Mouse (Mus musculus) gastrocnemius, adult 18-20 months (tissue): ENCODE measurements around the gene Naxe. TPM values are rescaled to one million over a fixed set of nuclear protein-coding genes. Genes with fewer than 3 reads are reported as not detected.
A peak's percentile ranks its signal among the peaks of the same experiment; 100 is the strongest.

Source experiments
- DNase-seq: peaks from one replicate; pipeline ENCODE4 v3.0.0; 2021; ENCODE audit warnings: low spot score
- total RNA-seq, 2 experiments: library from RNA; stranded (reverse); gene quantifications; 2 replicates each; pipeline ENCODE4 v1.2.3; 2021

Naxe gene
- total RNA-seq, 2 experiments from 2014 or later: 49.1 to 52.6 TPM

DNA sequence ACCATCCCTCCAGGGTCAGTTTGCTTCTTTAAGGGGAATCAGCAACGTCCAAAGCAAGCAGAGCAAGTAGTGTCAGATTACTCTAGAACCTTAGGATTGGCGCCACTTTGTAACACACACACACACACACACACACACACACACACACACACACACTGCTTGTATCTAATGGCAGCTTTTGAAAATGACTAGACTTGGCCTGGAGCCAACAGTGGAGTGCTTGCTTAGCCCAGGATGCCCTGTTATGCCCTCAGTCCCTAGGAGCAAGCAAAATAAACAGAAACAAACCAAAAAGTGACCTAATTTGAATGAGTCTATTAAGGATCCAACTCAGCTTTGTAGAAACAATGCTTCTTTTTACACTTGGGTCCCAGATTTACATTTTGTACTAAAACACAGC is 10.1 kb upstream of the Naxe start:
- DNase-seq: no peak

DNA sequence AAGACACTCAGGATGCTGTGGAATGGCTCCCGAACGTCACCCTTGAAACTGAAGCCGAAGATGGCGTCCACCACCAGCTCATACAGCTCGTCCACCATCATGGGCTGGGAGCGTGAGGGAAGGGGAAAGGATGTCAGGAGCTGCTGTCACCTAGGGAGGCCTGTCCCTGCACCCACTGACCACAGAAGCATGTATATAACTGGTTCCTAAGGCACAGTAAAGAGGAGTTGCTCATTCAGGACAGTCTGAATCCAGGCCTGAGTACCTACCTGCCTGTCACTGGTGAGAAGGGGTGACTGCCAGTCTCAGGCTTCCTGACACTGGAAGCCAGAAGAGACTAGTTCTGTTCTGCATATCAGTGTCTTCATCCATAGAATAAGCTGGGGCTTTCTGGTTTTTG is 1.3 kb downstream of the Naxe start:
- DNase-seq: no peak

DNA sequence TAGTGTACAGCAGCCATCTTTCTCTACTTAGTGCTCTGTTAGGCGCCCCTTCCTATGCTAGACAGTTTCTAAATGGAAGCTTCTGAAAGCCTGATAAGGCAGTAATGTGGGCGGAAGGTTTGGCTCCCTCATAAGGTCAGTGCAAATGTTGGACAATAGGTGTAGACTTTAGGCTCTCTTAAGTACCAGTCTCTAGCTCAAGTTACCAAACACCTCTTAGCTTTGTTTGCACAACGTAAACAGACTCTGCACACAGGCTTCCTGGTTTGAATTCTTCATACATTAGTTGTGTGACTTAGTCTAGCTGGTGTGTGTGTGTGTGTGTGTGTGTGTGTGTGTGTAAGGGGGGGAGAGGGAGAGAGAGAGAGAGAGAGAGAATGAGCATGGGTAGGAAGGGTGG is 8.8 kb downstream of the Naxe start:
- DNase-seq: no peak

DNA sequence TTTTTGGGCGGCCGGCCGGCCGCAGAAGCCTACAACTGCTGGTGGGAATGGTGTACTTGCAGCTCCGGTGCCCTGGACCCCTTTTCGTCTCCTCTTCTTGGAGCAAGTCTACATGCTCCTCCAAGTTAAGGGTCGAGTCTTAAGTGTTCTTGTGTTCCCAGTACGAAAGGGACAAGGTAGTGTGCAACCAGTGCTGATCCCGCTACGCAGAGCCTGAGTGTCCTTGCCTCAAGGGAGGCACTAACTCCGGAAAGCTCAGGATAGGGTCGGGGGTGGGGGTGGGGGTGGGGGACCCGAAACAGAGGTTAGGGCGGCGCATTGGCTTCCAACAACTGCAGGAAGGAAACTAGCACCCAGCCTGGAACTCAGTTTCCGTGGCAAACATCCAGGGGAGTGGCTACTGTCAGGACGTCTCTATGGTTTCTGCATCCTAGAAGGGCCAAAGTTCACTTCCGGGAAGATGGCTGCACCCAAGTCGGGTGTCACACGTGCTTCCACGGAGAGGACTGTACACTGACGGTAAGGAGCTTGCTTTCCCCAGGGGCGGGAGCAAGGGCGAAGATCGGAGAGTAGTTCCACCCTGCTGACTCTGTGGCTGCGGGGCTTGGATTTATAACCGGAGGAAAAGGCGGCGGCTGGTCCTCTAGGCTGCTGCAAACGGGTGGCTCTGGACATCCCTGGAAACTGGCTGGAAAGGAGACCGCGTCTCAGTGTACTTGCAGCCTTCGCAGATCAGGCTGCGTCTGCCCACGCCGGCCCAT is 15.5 kb downstream of the Naxe start, which contains the start of gene Gpatch4:
Gpatch4 (plus strand) TSS at position 448 of the 761 bp plus-strand sequence.
- peak; percentile 95 for DNase-seq

DNA sequence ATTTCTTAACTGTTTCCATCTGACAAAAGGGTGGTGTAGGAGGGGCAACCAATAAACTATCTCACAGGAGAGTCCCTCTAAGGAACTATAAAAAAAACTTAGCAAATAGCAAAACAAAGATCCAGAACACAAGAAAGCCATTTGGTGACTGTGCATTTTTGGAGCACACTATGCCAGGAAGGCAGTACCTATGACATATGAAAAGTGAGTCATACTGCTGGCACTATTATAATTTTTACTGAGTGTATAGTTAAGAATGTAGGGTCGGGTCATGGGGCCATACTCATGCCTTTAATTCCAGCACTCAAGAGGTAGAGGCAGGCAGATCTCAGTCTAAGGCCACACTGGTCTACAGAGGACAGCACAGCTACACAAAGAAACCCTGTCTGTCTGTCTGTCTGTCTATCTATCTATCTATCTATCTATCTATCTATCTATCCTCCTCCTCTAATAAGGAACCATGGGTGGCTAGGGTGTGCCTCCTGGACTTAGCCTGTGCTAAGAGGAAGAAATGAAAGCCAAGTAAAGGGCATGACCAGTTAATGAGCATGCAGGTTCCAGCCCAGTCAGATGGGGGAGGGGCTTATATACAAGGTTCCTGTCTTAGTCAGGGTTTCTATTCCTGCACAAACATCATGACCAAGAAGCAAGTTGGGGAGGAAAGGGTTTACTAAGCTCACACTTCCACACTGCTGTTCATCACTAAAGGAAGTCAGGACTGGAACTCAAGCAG is 22.6 kb downstream of the Naxe start:
- no peak for DNase-seq

DNA sequence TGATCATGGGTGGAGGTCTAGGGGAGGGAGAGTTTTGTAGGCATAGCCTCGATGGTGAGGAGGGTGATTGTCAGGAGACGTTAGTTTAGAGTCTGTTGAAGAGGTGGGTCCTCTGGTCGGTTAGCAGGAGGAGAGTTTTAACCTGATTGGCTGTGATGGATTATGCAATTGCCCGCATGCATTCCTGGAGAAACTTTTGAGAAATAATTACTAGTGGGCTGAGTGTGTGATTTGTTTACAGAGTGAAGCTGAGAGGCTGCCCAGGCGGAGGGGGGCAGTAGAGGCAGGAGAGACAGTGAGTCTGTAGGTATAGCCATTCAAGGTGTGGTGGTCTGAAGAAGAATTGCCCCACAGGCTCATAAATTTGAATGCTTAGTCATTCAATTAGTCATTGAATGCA is 24.8 kb downstream of the Naxe start:
- no peak for DNase-seq

DNA sequence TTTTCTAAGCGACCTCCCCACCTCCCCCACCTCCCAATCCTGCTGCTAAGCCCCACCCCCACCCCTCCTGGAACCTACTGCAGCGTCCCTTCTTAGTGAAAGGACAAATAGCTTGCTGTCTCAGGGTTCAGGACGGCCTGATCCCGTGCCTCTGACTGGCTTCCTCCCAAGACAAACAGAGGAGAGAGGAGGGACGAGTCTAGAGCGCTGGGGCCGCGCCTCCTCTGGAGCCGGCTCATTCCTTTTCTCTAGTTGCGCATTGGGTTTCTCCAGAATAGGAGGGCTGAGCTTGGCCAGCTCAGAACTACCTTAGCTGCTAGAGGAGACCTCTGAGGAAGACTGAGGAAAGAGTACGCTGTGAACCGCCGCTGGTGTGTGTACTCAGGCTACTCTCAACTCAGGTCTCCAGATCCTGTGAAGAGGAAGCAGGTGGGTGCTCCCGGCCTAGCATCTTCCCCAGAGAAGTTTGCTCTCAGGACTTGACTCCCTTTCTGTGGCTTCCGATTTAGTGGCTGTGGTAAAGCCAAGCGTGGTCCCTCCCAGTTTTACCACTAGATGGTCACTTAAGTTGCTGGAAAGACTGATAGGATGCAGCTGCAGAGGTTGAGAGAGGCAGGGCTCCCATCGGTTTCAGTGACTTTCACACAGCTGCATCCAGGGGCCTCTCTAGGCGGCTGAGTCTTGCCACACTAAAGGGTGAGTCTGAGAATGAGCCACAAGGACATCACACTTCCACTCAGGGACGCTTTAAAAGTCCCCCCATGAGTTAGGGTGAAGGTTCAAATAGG is 27.5 kb downstream of the Naxe start:
- DNase-seq: peak; percentile 23

DNA sequence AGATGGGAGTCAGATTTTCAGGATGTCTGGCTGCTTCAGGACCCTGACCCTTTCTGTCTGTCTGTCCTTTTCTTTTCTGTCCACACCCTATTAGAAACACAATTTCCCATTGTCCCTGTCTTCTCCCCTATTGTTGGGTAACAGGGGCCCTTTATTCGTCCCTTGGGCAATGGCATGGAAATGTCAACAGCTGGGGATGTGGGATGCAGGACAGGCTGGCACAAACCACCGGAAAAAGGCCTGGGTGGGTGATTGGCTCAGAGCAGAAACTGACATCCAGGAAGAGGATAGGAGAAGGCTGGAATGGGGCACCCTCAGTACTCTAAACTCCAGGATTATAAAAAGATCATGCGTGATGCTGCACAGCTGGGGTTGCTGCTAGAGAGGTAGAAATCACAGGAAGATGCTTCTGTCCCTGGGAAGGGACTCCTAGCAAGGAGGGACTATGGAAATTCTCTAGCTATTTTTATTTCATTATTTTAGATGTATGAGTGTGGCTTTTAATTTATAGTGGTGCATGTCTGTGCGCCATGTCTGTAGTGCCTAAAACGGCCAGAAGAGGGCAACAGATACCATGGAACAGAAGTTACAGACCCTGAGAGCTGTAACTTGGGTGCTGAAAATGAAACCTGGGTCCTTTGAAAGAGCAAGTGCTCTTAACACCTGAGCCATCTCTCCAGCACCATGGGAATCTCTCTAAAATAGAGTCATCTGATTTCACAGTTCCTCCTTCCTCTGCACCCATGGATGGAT is 30.7 kb downstream of the Naxe start, which contains the start of gene Hapln2:
Hapln2 (minus strand) TSS at position 150 of the 753 bp plus-strand sequence.
- DNase-seq: no peak

DNA sequence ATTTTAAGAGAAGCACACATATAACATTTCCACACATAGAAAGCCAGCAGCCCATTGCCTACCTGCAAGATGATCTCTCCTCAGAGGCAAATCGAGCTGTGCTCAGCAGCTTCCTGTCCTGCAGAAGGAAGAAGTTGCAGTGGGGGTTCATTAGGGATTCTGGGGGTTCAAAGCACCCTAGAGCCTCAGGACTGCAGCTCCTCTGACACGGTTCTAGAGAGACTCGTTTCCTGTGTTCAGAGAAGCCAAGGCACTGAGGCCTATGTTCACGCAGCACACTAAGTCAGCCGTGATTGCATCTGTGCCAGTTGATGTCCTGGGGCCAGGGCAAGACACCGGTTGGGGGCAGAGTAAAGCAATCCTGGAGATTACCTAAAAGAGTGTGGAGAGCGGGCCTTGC is 31.5 kb downstream of the Naxe start:
- DNase-seq: no peak

DNA sequence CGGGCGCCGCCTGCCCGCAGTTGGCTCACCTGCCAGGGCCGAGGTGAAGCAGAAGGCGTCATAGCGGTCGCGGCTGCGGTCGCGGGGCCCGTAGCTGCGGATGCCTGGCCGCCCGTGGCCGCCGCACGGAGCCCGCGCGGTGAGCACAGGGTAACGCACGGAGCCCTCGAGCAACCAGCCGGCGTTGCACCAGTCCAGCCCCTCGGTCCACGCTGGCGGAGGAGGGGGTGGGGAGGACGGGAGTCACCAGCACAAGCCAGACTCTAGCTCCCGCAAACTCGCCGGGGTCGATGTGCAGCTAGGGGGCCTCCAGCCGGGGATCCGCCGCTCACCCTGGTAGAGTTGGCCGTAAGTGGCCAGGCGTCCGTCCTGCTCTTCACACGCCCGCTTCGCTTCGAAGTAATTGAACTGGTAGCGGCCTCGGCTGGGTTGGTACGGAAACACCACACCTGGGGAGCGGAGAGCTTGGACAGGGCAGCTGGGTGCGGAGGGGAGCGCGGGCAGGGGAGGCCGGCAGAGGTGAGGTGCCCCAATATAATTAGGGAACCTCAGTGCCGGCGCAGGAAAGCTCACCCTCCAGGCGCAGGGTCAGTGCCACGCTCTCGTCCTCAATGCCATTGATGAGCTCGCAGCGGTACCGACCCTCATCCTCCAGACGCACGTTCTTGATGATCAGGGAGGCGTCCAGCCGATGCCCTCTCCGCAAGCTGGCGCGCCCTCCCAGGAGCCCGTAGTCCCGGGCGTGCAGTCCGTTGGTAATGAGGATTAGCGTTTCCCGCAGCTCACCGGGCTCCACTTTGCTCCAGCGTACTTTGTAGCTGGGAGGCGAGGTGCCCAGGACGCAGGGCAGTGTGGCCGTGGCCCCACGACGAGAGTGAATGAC is 34.9 kb downstream of the Naxe start:
- DNase-seq: no peak

DNA sequence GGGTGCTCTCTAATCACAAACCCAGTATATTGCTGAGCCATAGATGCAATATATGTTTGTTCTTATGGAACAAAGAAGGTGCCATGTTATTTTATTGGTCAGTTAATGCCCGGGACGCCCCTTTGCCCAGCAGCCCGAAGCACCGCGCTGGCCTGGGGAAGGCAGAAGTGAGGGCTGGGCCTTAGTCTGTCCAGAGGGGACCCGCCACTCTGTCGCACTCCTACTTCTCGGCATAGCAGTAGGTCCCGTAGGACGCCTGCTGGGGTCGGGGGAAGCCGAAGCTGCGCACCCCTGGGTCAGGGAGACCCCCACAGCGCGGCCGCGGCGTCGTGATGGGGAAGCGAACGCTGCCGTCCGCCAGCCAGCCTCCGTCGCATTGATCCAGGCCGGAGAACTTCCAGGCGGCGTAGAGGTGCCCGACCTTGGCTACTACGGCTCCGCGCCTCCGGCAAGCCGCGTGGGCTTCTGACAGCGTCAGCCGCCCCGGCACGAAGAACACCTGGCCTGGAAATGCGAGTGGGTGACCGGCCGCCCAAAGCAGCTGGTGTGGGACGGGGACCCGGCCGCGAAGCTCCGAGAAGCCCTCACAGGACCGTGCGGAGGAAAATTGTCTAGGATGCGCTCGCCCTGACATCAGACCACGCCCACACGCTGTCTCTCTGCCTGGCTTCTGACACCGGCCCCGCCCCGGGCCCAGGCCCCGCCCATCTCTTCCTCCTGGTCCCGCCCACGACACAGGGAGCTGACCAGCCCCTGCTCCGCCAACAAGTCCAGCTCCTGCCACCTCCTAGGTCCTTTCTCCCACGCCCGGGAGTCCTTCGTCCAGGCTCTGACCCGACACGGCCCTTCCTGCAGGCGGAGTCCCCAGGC is 35.7 kb downstream of the Naxe start:
- DNase-seq: peak; percentile 90

DNA sequence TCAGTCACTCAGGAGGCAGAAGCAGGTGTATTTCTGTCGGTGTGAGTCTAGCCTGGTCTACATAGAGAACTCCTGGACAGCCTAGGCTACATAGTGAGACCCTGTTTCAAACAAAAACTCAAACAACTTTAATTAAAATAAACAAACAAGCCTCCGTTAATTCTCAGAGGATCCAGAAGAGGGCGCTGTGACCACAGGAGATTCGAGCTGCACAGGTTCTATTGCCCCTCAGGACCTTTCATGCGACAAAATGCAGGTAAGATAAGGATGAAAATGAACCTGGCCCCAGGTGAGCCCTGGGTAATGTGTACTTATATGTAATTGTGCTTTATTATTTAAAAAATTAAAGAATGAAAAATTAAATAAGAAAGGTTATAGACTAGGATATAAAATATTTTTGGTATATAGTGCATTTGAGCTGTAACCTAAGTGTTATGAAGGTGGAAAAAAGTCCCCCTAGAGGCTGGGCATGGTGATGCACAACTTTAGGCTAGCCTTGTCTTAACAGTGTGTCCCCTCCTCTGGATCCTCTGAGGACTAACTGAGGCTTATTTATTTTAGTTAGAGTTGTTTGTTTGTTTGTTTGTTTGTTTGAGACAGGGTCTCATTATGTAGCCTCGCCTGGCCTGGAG is 47.5 kb downstream of the Naxe start:
- no peak for DNase-seq

Other genes with a start within 250 kb of the Naxe start
- 1 to 10 TPM; 6.3 to 6.4 TPM for gene Pear1, start 234.2 kb downstream of the Naxe start, total RNA-seq
- not detected for gene Sh2d2a, start 211.7 kb downstream of the Naxe start, total RNA-seq
- 10 to 100 TPM; 48.3 to 55.2 TPM for gene Prcc, start 172.9 kb downstream of the Naxe start, total RNA-seq
- 100 to 1,000 TPM; 219 to 232 TPM for gene Hdgf, start 152.2 kb downstream of the Naxe start, total RNA-seq
- 10 to 100 TPM; 42.2 to 49.1 TPM for gene Mrpl24, start 139.0 kb downstream of the Naxe start, total RNA-seq
- gene Isg20l2, start 128.2 kb downstream of the Naxe start, total RNA-seq: 1 to 10 TPM; 6.3 to 8.1 TPM
- 1 to 10 TPM; 3.2 to 3.4 TPM for gene Rrnad1, start 127.8 kb downstream of the Naxe start, total RNA-seq
- gene Crabp2, start 109.8 kb downstream of the Naxe start, total RNA-seq: under 1 TPM in 1 of 2 experiments, not detected in 1; 0.57 TPM
- gene Nes, start 87.4 kb downstream of the Naxe start, total RNA-seq: 10 to 100 TPM; 10.8 to 24.9 TPM
- not detected for gene Bcan, start 58.3 kb downstream of the Naxe start, total RNA-seq
- not detected for gene Hapln2, start 30.9 kb downstream of the Naxe start, total RNA-seq
- 10 to 100 TPM; 20.3 to 20.4 TPM for gene Gpatch4, start 15.4 kb downstream of the Naxe start, total RNA-seq
- gene Ttc24, start 19.8 kb upstream of the Naxe start, total RNA-seq: not detected
- under 1 TPM; 0.21 to 0.39 TPM for gene Iqgap3, start 23.5 kb upstream of the Naxe start, total RNA-seq
- gene Mef2d, start 83.9 kb upstream of the Naxe start, total RNA-seq: 100 to 1,000 TPM; 174 to 196 TPM
- gene Rhbg, start 196.2 kb upstream of the Naxe start, total RNA-seq: not detected
- gene Gm38392, start 228.7 kb upstream of the Naxe start, total RNA-seq: 1 to 10 TPM in 1 of 2 experiments, under 1 TPM in 1; 1.00 to 1.3 TPM
- 1 to 10 TPM; 7.4 to 7.9 TPM for gene Tsacc, start 238.5 kb upstream of the Naxe start, total RNA-seq
- gene Cct3, start 238.6 kb upstream of the Naxe start, total RNA-seq: 100 to 1,000 TPM in 1 of 2 experiments, 10 to 100 TPM in 1; 84.1 to 107 TPM